26 mouse cellular contexts compared by ENCODE assay signal in genomic region chr11:69302817-69303216, GRCm38 (mm10). TPM values are rescaled to one million over a fixed set of nuclear protein-coding genes. Genes with fewer than 3 reads are reported as not detected.
"Had no signal": no experiment of that assay in that cellular context is flagged by ENCODE, and none has a peak within 500 bp of the region (broad histone marks: within the 10 kb centered on the region; RNA-seq: fewer than 3 reads in every experiment).

No protein-coding gene starts in this region.

- H3K27me3 ChIP-seq: heart, embryonic 12.5 days; kidney, embryonic 15.5 days; limb, embryonic 13.5 days; limb, embryonic 15.5 days had no signal

- H3K9me3 ChIP-seq: heart, embryonic 10.5 days; heart, embryonic 12.5 days; kidney, embryonic 15.5 days; limb, embryonic 13.5 days; limb, embryonic 15.5 days had no signal

- H3K9ac ChIP-seq: heart, embryonic 12.5 days; hindbrain, embryonic 14.5 days; kidney, embryonic 15.5 days; limb, embryonic 13.5 days; limb, embryonic 15.5 days; liver, embryonic 14.5 days had no signal

- DNase-seq: gastrocnemius, postnatal 14 days; gastrocnemius, postnatal 36 days; heart, adult 18-20 months; heart, postnatal 10 days; heart, postnatal 36 days; kidney, adult 11 months; kidney, adult 2 months; kidney, adult 9 months; kidney, postnatal 14 days; kidney, postnatal 36 days; layer of hippocampus, adult 9-11 months; layer of hippocampus, postnatal 36 days; left cerebral cortex, postnatal 4 days; lung, adult 18-20 months had no signal

- H3K4me2 ChIP-seq: heart, embryonic 12.5 days; hindbrain, embryonic 14.5 days; kidney, embryonic 15.5 days; limb, embryonic 13.5 days; limb, embryonic 15.5 days; liver, embryonic 11.5 days had no signal

- ATAC-seq: hindbrain, postnatal 0 days; intestine, embryonic 16.5 days had no signal

- H3K4me3 ChIP-seq: heart, embryonic 10.5 days; heart, embryonic 12.5 days; kidney, embryonic 15.5 days; limb, embryonic 13.5 days; limb, embryonic 15.5 days had no signal

- H3K27ac ChIP-seq: heart, embryonic 10.5 days; hindbrain, embryonic 14.5 days; hindbrain, postnatal 0 days; kidney, embryonic 15.5 days; kidney, postnatal 0 days; limb, embryonic 13.5 days; limb, embryonic 15.5 days; liver, embryonic 14.5 days had no signal

- H3K4me1 ChIP-seq: heart, embryonic 10.5 days; heart, embryonic 12.5 days; kidney, embryonic 15.5 days; limb, embryonic 13.5 days; limb, embryonic 15.5 days had no signal

RNA-seq across cellular contexts. Expression of gene Kcnab3, which starts 23.2 kb away (rescaled TPM):
- total RNA-seq: hematopoietic stem cell, adult 5-6 weeks had no signal
